Mouse (Mus musculus) small intestine, adult 2 months (tissue): Measurements from ENCODE around the gene Cd36. TPM values are rescaled to one million over a fixed set of nuclear protein-coding genes. Genes with fewer than 3 reads are reported as not detected.

Experiments used
- H3K27ac ChIP-seq: fragments of 200-500 bp; 2 replicates; pipeline ENCODE4 v1.5.1; 2012; ENCODE audit warnings: low read depth, low read length, control low read depth, inconsistent platforms; ENCODE audit not compliant: insufficient read depth
- H3K27me3 ChIP-seq: fragments of 200-500 bp; 2 replicates; pipeline ENCODE4 v1.6.1; 2012; ENCODE audit warnings: mild to moderate bottlenecking, moderate library complexity, low read length, inconsistent platforms; ENCODE audit not compliant: control insufficient read depth, insufficient read depth
- H3K36me3 ChIP-seq: fragments of 200-500 bp; 2 replicates; pipeline ENCODE4 v1.6.1; 2012; ENCODE audit warnings: mild to moderate bottlenecking, low read length, control low read depth, inconsistent platforms; ENCODE audit not compliant: control insufficient read depth, insufficient read depth
- H3K4me1 ChIP-seq: fragments of 200-500 bp; 2 replicates; pipeline ENCODE4 v1.6.1; 2012; ENCODE audit warnings: low read length, inconsistent platforms, mixed read lengths; ENCODE audit not compliant: control insufficient read depth, insufficient read depth, insufficient read length
- H3K4me3 ChIP-seq: fragments of 200-500 bp; 2 replicates; pipeline ENCODE4 v1.5.1; 2012; ENCODE audit warnings: low read depth, mild to moderate bottlenecking, control low read depth, inconsistent platforms, low read length, moderate library complexity
- CTCF ChIP-seq: fragments of 200-500 bp; IDR thresholded peaks from 2 replicates; pipeline ENCODE4 v1.5.1; 2012; ENCODE audit warnings: low read depth, mild to moderate bottlenecking, control low read depth, inconsistent platforms, low read length, moderate library complexity, mixed read lengths; ENCODE audit not compliant: insufficient replicate concordance, insufficient read length; ENCODE audit errors: extremely low read depth
- POLR2A ChIP-seq: fragments of 200-500 bp; IDR thresholded peaks from 2 replicates; pipeline ENCODE4 v1.6.1; 2012; ENCODE audit warnings: low read depth, mild to moderate bottlenecking, control low read depth, inconsistent platforms, low read length, moderate library complexity
- WGBS: fragments of 180-500 bp; shearing (Covaris S2); methylation state at CpG from one replicate; pipeline ENCODE4 v1.1.7; 2018; 5-methylcytosine and 5-hydroxymethylcytosine counted together
- polyA plus RNA-seq: library from polyadenylated mRNA; depleted of rRNA; stranded (reverse); fragments of >200 nt; gene quantifications from 2 replicates; pipeline ENCODE4 v1.2.3, GENCODE M21; 2012

Gene Cd36
- polyA plus RNA-seq, 1 experiment: 2.2 TPM

DNA sequence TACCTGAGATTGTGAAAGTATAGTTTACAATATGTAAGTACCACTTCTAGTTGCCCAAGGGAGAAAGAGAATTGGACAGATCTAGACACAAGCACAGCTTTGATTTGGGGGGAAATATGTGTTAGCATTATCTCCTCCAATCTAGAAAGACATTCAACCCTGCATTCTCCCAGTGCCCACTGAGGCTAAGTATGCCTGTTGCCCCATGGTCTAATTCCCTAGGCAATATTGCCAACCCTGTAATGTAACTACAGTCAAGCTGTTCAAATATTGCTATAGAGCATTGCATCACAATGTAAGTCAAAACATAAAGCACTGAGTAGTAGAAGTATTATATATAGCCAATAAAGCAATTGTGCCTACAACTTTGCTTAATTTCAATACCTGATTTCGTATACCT lies 40.3 kb downstream of the Cd36 start:
- TF ChIP-seq POLR2A (no peak), CTCF (no peak)
- H3K4me3 ChIP-seq: no peak overlapping the region
- H3K36me3 ChIP-seq: no peaks in the 10 kb centered on the region
- H3K4me1 ChIP-seq: no peaks in the 10 kb centered on the region
- no peak overlapping the region for H3K27ac ChIP-seq
- no peaks in the 10 kb centered on the region for H3K27me3 ChIP-seq
- WGBS: 74% methylated on average over 1 of the region's 1 CpGs

DNA sequence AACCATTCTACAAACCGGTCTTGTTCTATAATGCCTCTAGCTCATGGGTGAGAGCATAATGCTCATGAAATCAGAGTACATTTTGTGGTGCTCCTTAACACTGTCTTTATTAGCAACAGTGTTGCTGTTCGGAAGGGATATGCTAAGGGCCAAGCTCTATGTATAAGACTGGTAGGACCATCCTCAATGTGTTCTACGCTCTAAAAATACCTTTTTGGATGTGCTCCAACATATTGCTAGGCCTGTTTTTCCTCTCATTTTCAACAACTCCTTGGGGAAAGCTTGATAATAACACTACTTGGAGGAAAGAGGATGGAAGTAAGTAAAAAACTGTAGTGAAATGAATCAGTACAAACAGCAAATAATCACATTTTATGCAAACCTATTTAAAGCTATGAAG lies 44.7 kb downstream of the Cd36 start:
- TF ChIP-seq CTCF (no peak), POLR2A (no peak)
- H3K27ac ChIP-seq: no peak overlapping the region
- WGBS: 81% methylated on average over 3 of the region's 3 CpGs

DNA sequence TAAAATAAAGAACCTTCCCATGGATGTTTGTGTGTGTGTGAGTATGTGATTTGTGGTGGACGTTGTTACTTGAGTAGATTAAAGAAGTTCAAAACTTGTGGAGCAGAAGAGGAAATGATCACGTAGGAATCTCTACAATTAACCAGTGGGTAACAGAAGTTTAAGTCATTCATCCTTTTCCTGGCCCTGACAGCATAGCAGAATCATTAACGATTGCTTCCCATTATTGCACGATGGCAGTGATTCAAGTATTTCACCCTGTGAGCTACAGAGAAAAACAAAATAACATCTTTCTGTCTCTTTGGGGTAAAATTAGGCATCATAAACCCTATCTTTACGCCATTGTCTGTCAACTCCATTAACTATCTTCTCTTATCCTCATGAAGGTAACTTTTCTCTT lies 45.3 kb downstream of the Cd36 start:
- H3K27me3 ChIP-seq: no peaks in the 10 kb centered on the region
- no peaks in the 10 kb centered on the region for H3K4me1 ChIP-seq
- no peaks in the 10 kb centered on the region for H3K36me3 ChIP-seq
- TF ChIP-seq CTCF (no peak), POLR2A (no peak)
- WGBS: 63% methylated on average over 5 of the region's 5 CpGs
- no peak overlapping the region for H3K27ac ChIP-seq
- no peak overlapping the region for H3K4me3 ChIP-seq

More for the DNA sequence above, 44.7 kb downstream of the Cd36 start:
- Histone ChIP-seq H3K4me3 (no peak overlapping the region), H3K4me1 (no peaks in the 10 kb centered on the region), H3K27me3 (no peaks in the 10 kb centered on the region), H3K36me3 (no peaks in the 10 kb centered on the region)

DNA sequence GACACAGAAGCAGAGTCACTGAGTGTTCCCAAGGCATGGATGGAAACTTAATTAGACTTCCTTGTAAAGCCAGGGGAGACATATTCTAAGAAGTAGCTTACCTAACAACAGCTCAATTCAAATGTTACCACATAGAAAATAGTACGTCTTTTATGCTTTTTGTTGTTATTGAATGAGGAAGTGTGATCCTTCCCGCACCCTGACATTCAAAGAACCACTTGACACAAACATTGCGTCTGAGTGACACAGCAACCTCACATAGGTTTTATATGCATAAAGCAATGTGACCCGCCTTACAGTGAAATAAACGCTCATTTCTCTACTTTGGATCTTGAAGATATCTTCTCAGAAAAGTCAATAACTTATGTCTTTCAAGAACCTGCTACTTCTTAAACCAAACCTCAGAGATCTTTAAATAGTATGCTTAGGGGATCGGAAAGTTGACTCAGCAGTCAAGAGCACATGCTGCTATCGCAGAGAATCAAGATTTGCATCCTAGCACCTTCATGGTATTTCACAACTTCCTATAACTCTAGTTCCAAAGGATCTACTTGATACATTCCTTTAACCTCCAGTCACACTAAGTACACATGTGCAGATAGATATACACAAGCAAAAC lies 46.4 kb downstream of the Cd36 start:
- 78% methylated on average over 7 of the region's 7 CpGs for WGBS
- Histone ChIP-seq H3K36me3 (no peaks in the 10 kb centered on the region), H3K4me3 (no peak overlapping the region), H3K27ac (no peak overlapping the region), H3K27me3 (no peaks in the 10 kb centered on the region), H3K4me1 (no peaks in the 10 kb centered on the region)
- TF ChIP-seq CTCF: no peak

DNA sequence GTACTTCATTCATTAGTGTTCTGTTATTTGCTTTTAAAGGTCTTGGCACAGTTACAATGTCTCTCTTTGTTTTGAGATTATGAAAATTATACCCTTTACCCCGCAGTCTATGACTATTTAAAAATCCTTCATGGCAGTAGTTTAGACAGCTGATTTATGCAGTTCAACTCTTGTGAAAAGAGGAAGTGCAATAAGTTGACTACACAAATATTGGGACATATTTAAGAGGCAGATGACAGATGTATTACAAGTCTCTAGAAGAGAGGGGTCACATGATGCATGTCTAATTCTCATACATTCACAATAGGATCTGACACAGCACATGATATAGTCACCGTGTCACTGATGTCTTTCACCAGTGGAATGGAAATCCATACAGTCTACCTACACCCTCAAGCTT lies 49.1 kb downstream of the Cd36 start:
- 53% methylated on average over 2 of the region's 2 CpGs for WGBS

DNA sequence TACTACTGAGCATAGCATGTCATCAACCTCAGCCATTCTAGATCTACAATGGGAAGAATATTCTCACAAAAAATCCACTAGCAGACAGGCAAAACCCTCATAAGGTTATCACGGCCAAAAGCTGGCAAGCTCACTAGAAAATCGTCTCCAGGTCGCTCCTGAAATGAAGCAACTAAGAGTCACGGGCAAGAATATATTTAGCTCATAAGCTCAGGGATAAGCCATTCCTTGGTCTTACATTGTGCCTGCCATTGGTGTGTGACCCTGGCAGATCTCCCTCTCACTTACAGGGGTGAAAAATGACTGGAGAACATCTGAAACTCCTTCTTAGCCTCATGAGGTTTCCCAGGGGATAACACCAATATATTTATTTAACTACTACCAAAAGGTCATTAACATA lies 52.2 kb downstream of the Cd36 start:
- TF ChIP-seq POLR2A: no peak
- no peak for TF ChIP-seq CTCF
- H3K27ac ChIP-seq: no peak overlapping the region; the same call in 1 of the 2 replicates
- WGBS: 82% methylated on average over 4 of the region's 4 CpGs

More for the DNA sequence above, 49.1 kb downstream of the Cd36 start:
- TF ChIP-seq POLR2A (no peak), CTCF (no peak)
- no peak overlapping the region for H3K4me3 ChIP-seq
- no peaks in the 10 kb centered on the region for H3K4me1 ChIP-seq
- no peak overlapping the region for H3K27ac ChIP-seq
- H3K27me3 ChIP-seq: no peaks in the 10 kb centered on the region
- no peaks in the 10 kb centered on the region for H3K36me3 ChIP-seq

DNA sequence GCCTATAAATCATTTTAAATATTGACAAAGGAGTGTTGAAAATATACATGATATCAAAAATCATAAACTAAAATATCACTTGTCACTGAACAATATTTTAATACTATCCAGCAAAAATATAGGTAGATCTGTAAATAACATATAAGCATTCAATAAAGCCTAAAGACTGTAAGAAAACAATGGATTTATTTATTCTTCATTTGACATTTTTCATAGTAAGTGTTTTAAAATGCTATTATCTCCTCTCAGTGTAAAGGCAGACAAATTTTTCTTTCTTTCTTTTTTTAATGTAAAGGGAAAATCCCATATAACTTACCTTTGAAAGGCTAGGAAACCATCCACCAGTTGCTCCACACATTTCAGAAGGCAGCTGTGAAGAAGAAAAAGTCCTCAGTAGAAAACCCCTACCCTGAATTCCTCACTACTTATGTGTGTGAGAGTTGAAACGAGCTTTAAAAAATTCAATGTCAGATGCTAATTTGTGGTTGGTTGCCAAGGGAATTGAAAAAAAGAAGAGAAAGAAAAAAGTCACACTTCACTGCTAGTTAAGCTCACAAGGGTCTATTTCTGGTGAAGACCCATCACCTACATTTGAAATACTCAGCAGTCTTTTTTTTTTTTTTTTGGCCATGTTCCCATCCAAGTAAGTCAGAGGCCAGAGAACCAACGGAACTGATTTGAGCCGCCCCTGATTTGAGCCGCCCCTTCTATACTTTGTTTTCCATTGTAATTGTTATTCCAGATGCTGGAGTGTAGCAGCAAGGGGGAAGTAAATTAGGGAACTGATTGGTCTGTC lies 53.1 kb downstream of the Cd36 start:
- Histone ChIP-seq H3K27ac (no peak overlapping the region), H3K36me3 (no peaks in the 10 kb centered on the region), H3K4me1 (no peaks in the 10 kb centered on the region), H3K27me3 (no peaks in the 10 kb centered on the region), H3K4me3 (no peak overlapping the region)
- WGBS: 47% methylated on average over 4 of the region's 4 CpGs
- TF ChIP-seq CTCF (no peak), POLR2A (no peak)

More for the DNA sequence above, 52.2 kb downstream of the Cd36 start:
- H3K4me1 ChIP-seq: no peaks in the 10 kb centered on the region
- H3K36me3 ChIP-seq: no peaks in the 10 kb centered on the region
- H3K4me3 ChIP-seq: no peak overlapping the region
- H3K27me3 ChIP-seq: no peaks in the 10 kb centered on the region
